Mouse (Mus musculus): ENCODE data around the gene Asb16.

Gene Asb16

GRCm38 (mm10) chr11:102268520-102269244, at the start of gene Asb16:
Asb16 (plus strand) TSS chr11:102268743.
- no peak for TF ChIP-seq GATA4 (IDR thresholded peaks at IDR 0.05; ENCODE audit: insufficient replicate concordance, low read length)

GRCm38 (mm10) chr11:102218783-102219182, 49.8 kb upstream of the Asb16 start:
- TF ChIP-seq GATA4 (IDR thresholded peaks at IDR 0.05; ENCODE audit: insufficient replicate concordance, low read length) = peak; percentile 74; the same call in 1 of the 2 replicates

GRCm38 (mm10) chr11:102219247-102219993, 49.1 kb upstream of the Asb16 start:
- no peak for TF ChIP-seq GATA4 (IDR thresholded peaks at IDR 0.05; ENCODE audit: insufficient replicate concordance, low read length)

- TF ChIP-seq GATA4 (IDR thresholded peaks at IDR 0.05; ENCODE audit: insufficient replicate concordance, low read length) = no peak
Observed at GRCm38 (mm10) chr11:102219994-102220346, 48.6 kb upstream of the Asb16 start.

GRCm38 (mm10) chr11:102220451-102220850, 48.1 kb upstream of the Asb16 start:
- TF ChIP-seq GATA4 (IDR thresholded peaks at IDR 0.05; ENCODE audit: insufficient replicate concordance, low read length) = no peak

- no peak for TF ChIP-seq GATA4 (IDR thresholded peaks at IDR 0.05; ENCODE audit: insufficient replicate concordance, low read length)
Observed at GRCm38 (mm10) chr11:102221243-102221953, 47.1 kb upstream of the Asb16 start.

GRCm38 (mm10) chr11:102221954-102222351, 46.6 kb upstream of the Asb16 start:
- TF ChIP-seq GATA4 (IDR thresholded peaks at IDR 0.05; ENCODE audit: insufficient replicate concordance, low read length) = no peak

- no peak for TF ChIP-seq GATA4 (IDR thresholded peaks at IDR 0.05; ENCODE audit: insufficient replicate concordance, low read length)
Observed at GRCm38 (mm10) chr11:102223166-102223565, 45.4 kb upstream of the Asb16 start.

GRCm38 (mm10) chr11:102224686-102225085, 43.9 kb upstream of the Asb16 start:
- peak; percentile 56; the same call in 1 of the 2 replicates for TF ChIP-seq GATA4 (IDR thresholded peaks at IDR 0.05; ENCODE audit: insufficient replicate concordance, low read length)

GRCm38 (mm10) chr11:102225221-102225620, 43.3 kb upstream of the Asb16 start:
- no peak for TF ChIP-seq GATA4 (IDR thresholded peaks at IDR 0.05; ENCODE audit: insufficient replicate concordance, low read length)

GRCm38 (mm10) chr11:102226067-102226978, 42.2 kb upstream of the Asb16 start:
- no peak for TF ChIP-seq GATA4 (IDR thresholded peaks at IDR 0.05; ENCODE audit: insufficient replicate concordance, low read length)

GRCm38 (mm10) chr11:102227270-102228190, 41.0 kb upstream of the Asb16 start:
- no peak for TF ChIP-seq GATA4 (IDR thresholded peaks at IDR 0.05; ENCODE audit: insufficient replicate concordance, low read length)

GRCm38 (mm10) chr11:102228191-102228545, 40.4 kb upstream of the Asb16 start:
- TF ChIP-seq GATA4 (IDR thresholded peaks at IDR 0.05; ENCODE audit: insufficient replicate concordance, low read length) = no peak
